9 mouse cellular contexts compared by ENCODE assay signal in the genomic region with DNA sequence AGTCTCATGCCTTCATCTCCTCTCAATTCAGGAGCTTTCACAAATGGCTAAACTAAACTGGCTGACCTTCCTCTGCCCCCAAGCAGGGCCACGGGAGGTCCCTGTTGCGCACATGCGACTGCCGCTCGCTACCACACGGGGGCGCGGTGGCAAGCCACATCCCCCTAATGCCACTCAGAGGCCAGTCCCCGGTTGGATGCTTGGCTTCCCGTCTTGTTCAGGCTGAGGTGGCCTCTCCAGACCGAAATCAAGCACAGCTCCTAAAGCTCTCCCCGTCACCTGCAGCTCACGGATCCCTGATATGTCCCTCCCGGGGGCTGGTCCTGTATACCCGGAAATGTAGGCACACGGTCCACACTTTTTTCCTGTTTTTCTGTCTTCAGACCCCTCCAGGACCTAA. TPM values are rescaled to one million over a fixed set of nuclear protein-coding genes. Genes with fewer than 3 reads are reported as not detected.
DNase-seq lines count a peak whose midpoint lies in the region; ATAC-seq and TF ChIP-seq lines count a peak whose summit lies in the region.
"Had no signal": no experiment of that assay in that cellular context is flagged by ENCODE, and none has a peak within 500 bp of the region (broad histone marks: within the 10 kb centered on the region; RNA-seq: fewer than 3 reads in every experiment).

No protein-coding gene starts in this region.

- TF ChIP-seq CTCF in cortical plate, adult 2 months (IDR thresholded peaks at IDR 0.05; ENCODE audit: extremely low read depth, insufficient read depth, low read length): peak; percentile 78
- TF ChIP-seq CTCF in left cerebral cortex, adult 2 months (IDR thresholded peaks at IDR 0.05): peak; percentile 96

- 0 out of 2 replicates have a peak overlapping the region, but pooled peaks have one; percentile 4 for H3K27ac ChIP-seq in cortical plate, adult 2 months (ENCODE audit: insufficient read depth, low read length)
- H3K27ac ChIP-seq in left cerebral cortex, adult 2 months: peak overlapping the region; percentile 80

- intact Hi-C loops in gastrocnemius, postnatal 14 days (cut with DNase I; ENCODE audit: low total_unique reads): loop anchor here (10.0 kb wide), 1 partner anchor 162 kb away; no protein-coding TSS in a partner anchor
- intact Hi-C loops in left cerebral cortex, adult 2 months (cut with DNase I): loop anchor here (1.0 kb wide), 1 partner anchor 161 kb away; no protein-coding TSS in a partner anchor

- peak overlapping the region; percentile 45; the same call in 1 of the 2 replicates for H3K4me3 ChIP-seq in cortical plate, adult 2 months (ENCODE audit: insufficient read depth, low read length)
- H3K4me3 ChIP-seq in left cerebral cortex, adult 2 months: peak overlapping the region; percentile 36

- peaks cover 2% of the 10 kb centered on the region; the same call in 1 of the 2 replicates for H3K4me1 ChIP-seq in cortical plate, adult 2 months (ENCODE audit: control insufficient read depth, insufficient read depth, low read length)

- ATAC-seq in activated CD4-positive, CD25-positive, alpha-beta regulatory T cell, adult 4 months: peak; percentile 44
- ATAC-seq in megakaryocyte, adult 5-6 weeks (ENCODE audit: poor library complexity, severe bottlenecking): peak; percentile 68

- peak; percentile 90 for DNase-seq in gastrocnemius, postnatal 14 days
- DNase-seq in induced T-regulatory cell, adult 2 months (ENCODE audit: low read depth): peak; percentile 79
- peak; percentile 82 to 83 for DNase-seq in left cerebral cortex, adult 2 months (ENCODE audit: extremely low spot score in 1 of 2, low spot score in 2 of 2)
- DNase-seq in right cerebral cortex, adult 18-20 months: peak; percentile 86
- peak; percentile 74 for DNase-seq in urinary bladder, adult 2 months (ENCODE audit: low spot score)

- no peak for TF ChIP-seq POLR2A in cortical plate, adult 2 months (IDR thresholded peaks at IDR 0.05; ENCODE audit: extremely low read depth, insufficient read depth, low read length)

RNA-seq across cellular contexts. Expression of a gene that starts 1.1 kb away (rescaled TPM):
- polyA plus RNA-seq in activated CD4-positive, CD25-positive, alpha-beta regulatory T cell, adult 4 months (2017; shearing (Covaris generic)): not detected
- 463 and 465 TPM in 2 replicates for polyA plus RNA-seq in cortical plate, adult 2 months (2012; rRNA removed)
- under 1 TPM; 0.35 to 0.62 TPM for total RNA-seq in gastrocnemius, postnatal 14 days (2021)
- total RNA-seq in left cerebral cortex, adult 2 months (2021): 100 to 1,000 TPM; 270 to 290 TPM
- not detected in 2 replicates for total RNA-seq in megakaryocyte, adult 5-6 weeks (2015)
- total RNA-seq in megakaryocyte, adult 5-6 weeks (2017): not detected in 2 replicates
- 7.4 and 8.3 TPM in 2 replicates for polyA plus RNA-seq in urinary bladder, adult 2 months (2012; rRNA removed)
- total RNA-seq: neutrophil, adult 5-6 weeks had no signal

RNA-seq across cellular contexts. Expression of a gene that starts 27.0 kb away (rescaled TPM):
- polyA plus RNA-seq in activated CD4-positive, CD25-positive, alpha-beta regulatory T cell, adult 4 months (2017; shearing (Covaris generic)): under 1 TPM in 1 of 2 experiments, not detected in 1; 0.08 TPM
- polyA plus RNA-seq in cortical plate, adult 2 months (2012; rRNA removed): 9.8 and 10.6 TPM in 2 replicates
- 1 to 10 TPM in 1 of 2 experiments, under 1 TPM in 1; 0.55 to 1.2 TPM for total RNA-seq in gastrocnemius, postnatal 14 days (2021)
- 1 to 10 TPM; 7.1 to 7.4 TPM for total RNA-seq in left cerebral cortex, adult 2 months (2021)
- total RNA-seq in megakaryocyte, adult 5-6 weeks (2015): not detected in 2 replicates
- not detected in 2 replicates for total RNA-seq in megakaryocyte, adult 5-6 weeks (2017)
- 2.9 and 3.2 TPM in 2 replicates for polyA plus RNA-seq in urinary bladder, adult 2 months (2012; rRNA removed)
- total RNA-seq: neutrophil, adult 5-6 weeks had no signal

RNA-seq across cellular contexts. Expression of a gene that starts 37.7 kb away (rescaled TPM):
- under 1 TPM in 1 of 2 experiments, not detected in 1; 0.38 TPM for polyA plus RNA-seq in activated CD4-positive, CD25-positive, alpha-beta regulatory T cell, adult 4 months (2017; shearing (Covaris generic))
- polyA plus RNA-seq in cortical plate, adult 2 months (2012; rRNA removed): 76.5 and 76.6 TPM in 2 replicates
- 100 to 1,000 TPM; 114 to 127 TPM for total RNA-seq in gastrocnemius, postnatal 14 days (2021)
- 10 to 100 TPM; 65.7 to 68.2 TPM for total RNA-seq in left cerebral cortex, adult 2 months (2021)
- 0.60 TPM in 1 of 2 replicates, not detected in the other for total RNA-seq in megakaryocyte, adult 5-6 weeks (2015)
- not detected in 2 replicates for total RNA-seq in megakaryocyte, adult 5-6 weeks (2017)
- 182 and 223 TPM in 2 replicates for polyA plus RNA-seq in urinary bladder, adult 2 months (2012; rRNA removed)

RNA-seq across cellular contexts. Expression of a gene that starts 57.8 kb away (rescaled TPM):
- polyA plus RNA-seq in activated CD4-positive, CD25-positive, alpha-beta regulatory T cell, adult 4 months (2017; shearing (Covaris generic)): under 1 TPM; 0.25 to 0.42 TPM
- 40.8 and 42.1 TPM in 2 replicates for polyA plus RNA-seq in cortical plate, adult 2 months (2012; rRNA removed)
- 1 to 10 TPM; 5.4 to 5.7 TPM for total RNA-seq in gastrocnemius, postnatal 14 days (2021)
- total RNA-seq in left cerebral cortex, adult 2 months (2021): 10 to 100 TPM; 73.7 to 79.3 TPM
- 0.04 and 0.05 TPM in 2 replicates for total RNA-seq in megakaryocyte, adult 5-6 weeks (2015)
- total RNA-seq in megakaryocyte, adult 5-6 weeks (2017): 0.11 and 0.37 TPM in 2 replicates
- polyA plus RNA-seq in urinary bladder, adult 2 months (2012; rRNA removed): 14.6 and 23.1 TPM in 2 replicates

Comparison
In these comparisons a context has a peak if more than half of its experiments do, and no peak if none do; other contexts are left out.
1. Peak in every context shown above with its lines: DNase-seq, ATAC-seq, H3K4me3 ChIP-seq and H3K27ac ChIP-seq.
2. RNA of a gene that starts 1.1 kb away (total RNA-seq): 270 to 290 TPM in left cerebral cortex, adult 2 months; 0.35 to 0.62 TPM in gastrocnemius, postnatal 14 days and not detected in megakaryocyte, adult 5-6 weeks; every median in the first group is over 100 times any median in the second.
3. RNA of a gene that starts 37.7 kb away (total RNA-seq): 114 to 127 TPM in gastrocnemius, postnatal 14 days and 65.7 to 68.2 TPM in left cerebral cortex, adult 2 months; 0.60 TPM in megakaryocyte, adult 5-6 weeks; every median in the first group is over 10 times any median in the second.